In genomic region chr11:61578541-61578982, GRCm38 (mm10) we compare ENCODE assay signal across 8 mouse cellular contexts. TPM values are rescaled to one million over a fixed set of nuclear protein-coding genes. Genes with fewer than 3 reads are reported as not detected.
DNase-seq lines count a peak whose midpoint lies in the region; ATAC-seq and TF ChIP-seq lines count a peak whose summit lies in the region.

No protein-coding gene starts in this region.

- H3K4me3 ChIP-seq in kidney, adult 2 months (ENCODE audit: insufficient read depth, low read depth, low read length): peak overlapping the region; percentile 91
- H3K4me3 ChIP-seq in hindbrain, embryonic 10.5 days: peak overlapping the region; percentile 94
- peak overlapping the region; percentile 96 for H3K4me3 ChIP-seq in lung, embryonic 16.5 days (ENCODE audit: low read length)

- DNase-seq in kidney, adult 2 months: no peak
- DNase-seq in kidney, postnatal 10 days: no peak
- DNase-seq in ZHBTc4 (ENCODE audit: low read depth, low spot score): peak; percentile 49
- no peak for DNase-seq in hindbrain, embryonic 10.5 days (ENCODE audit: low spot score)
- no peak for DNase-seq in spleen, postnatal 14 days (ENCODE audit: low spot score in 2 of 2)
- no peak for DNase-seq in gastrocnemius, postnatal 36 days
- no peak for DNase-seq in thymus, postnatal 36 days

- no peak; the same call in none of the 2 replicates for ATAC-seq in lung, embryonic 16.5 days (ENCODE audit: low read depth)

- H3K9me3 ChIP-seq in hindbrain, embryonic 10.5 days: no peaks in the 10 kb centered on the region; the same call in 1 of the 2 replicates
- H3K9me3 ChIP-seq in lung, embryonic 16.5 days (ENCODE audit: control insufficient read depth, low read length): no peaks in the 10 kb centered on the region

- intact Hi-C loops in gastrocnemius, postnatal 36 days (cut with DNase I): loop anchor here (5.0 kb wide), 2 partner anchors 39 to 71 kb away; partner anchors contain the start of gene B9d1

- WGBS in kidney, adult 2 months: 6% methylated on average over 17 of the region's 17 CpGs
- WGBS in hindbrain, embryonic 10.5 days: 1% methylated on average over 17 of the region's 17 CpGs
- WGBS in lung, embryonic 16.5 days: 2% methylated on average over 17 of the region's 17 CpGs

- TF ChIP-seq POLR2A in kidney, adult 2 months (IDR thresholded peaks at IDR 0.05; ENCODE audit: low read depth, low read length): no peak

- peak overlapping the region; percentile 88 for H3K4me2 ChIP-seq in lung, embryonic 16.5 days (ENCODE audit: low read depth, low read length)

- H3K9ac ChIP-seq in lung, embryonic 16.5 days (ENCODE audit: low read length): peak overlapping the region; percentile 94

- no peaks in the 10 kb centered on the region for H3K36me3 ChIP-seq in kidney, adult 2 months (ENCODE audit: control insufficient read depth, insufficient read depth, low read length)
- H3K36me3 ChIP-seq in hindbrain, embryonic 10.5 days: peaks cover 9% of the 10 kb centered on the region
- no peaks in the 10 kb centered on the region for H3K36me3 ChIP-seq in lung, embryonic 16.5 days (ENCODE audit: control insufficient read depth, insufficient read depth, low read length)

- H3K27me3 ChIP-seq in kidney, adult 2 months (replicated peaks; ENCODE audit: control insufficient read depth, insufficient read depth, low read length): no peaks in the 10 kb centered on the region
- no peaks in the 10 kb centered on the region for H3K27me3 ChIP-seq in hindbrain, embryonic 10.5 days (ENCODE audit: insufficient read depth, poor library complexity, severe bottlenecking)
- H3K27me3 ChIP-seq in lung, embryonic 16.5 days (ENCODE audit: control insufficient read depth, insufficient read depth, low read depth, low read length): no peaks in the 10 kb centered on the region

- peaks cover 12% of the 10 kb centered on the region for H3K4me1 ChIP-seq in kidney, adult 2 months (ENCODE audit: control insufficient read depth, insufficient read depth, low read length)
- H3K4me1 ChIP-seq in hindbrain, embryonic 10.5 days (replicated peaks): peaks cover 39% of the 10 kb centered on the region
- peaks cover 11% of the 10 kb centered on the region for H3K4me1 ChIP-seq in lung, embryonic 16.5 days (replicated peaks; ENCODE audit: control insufficient read depth, insufficient read depth, low read length)

- TF ChIP-seq CTCF in kidney, adult 2 months (conservative IDR thresholded peaks at IDR 0.05; ENCODE audit: insufficient read depth, insufficient read length, low read depth, low read length): no peak

- H3K27ac ChIP-seq in kidney, adult 2 months (ENCODE audit: insufficient read depth, low read depth, low read length): peak overlapping the region; percentile 72
- H3K27ac ChIP-seq in hindbrain, embryonic 10.5 days: peak overlapping the region; percentile 94
- H3K27ac ChIP-seq in lung, embryonic 16.5 days (ENCODE audit: low read length): peak overlapping the region; percentile 94

RNA-seq across cellular contexts. Expression of gene Epn2, which starts 0.9 kb away (rescaled TPM):
- 23.1 and 25.7 TPM in 2 replicates for polyA plus RNA-seq in kidney, adult 2 months (2012; rRNA removed)
- 23.3 and 25.7 TPM in 2 replicates for polyA plus RNA-seq in hindbrain, embryonic 10.5 days (2016; fragmentation: Nextera tagmentation; extraction: Ambion mirVana)
- polyA plus RNA-seq in lung, embryonic 16.5 days (2015; fragmentation: Nextera tagmentation; extraction: Ambion mirVana): 24.4 and 28.7 TPM in 2 replicates
- 10 to 100 TPM; 13.9 to 20.4 TPM for total RNA-seq in gastrocnemius, postnatal 36 days (2021)
